Mouse (Mus musculus): Measurements from ENCODE around the gene Crocc2. TPM values are rescaled to one million over a fixed set of nuclear protein-coding genes. Genes with fewer than 3 reads are reported as not detected.

Gene Crocc2
- polyA plus RNA-seq, 1 experiment, result 0.01 TPM

DNA sequence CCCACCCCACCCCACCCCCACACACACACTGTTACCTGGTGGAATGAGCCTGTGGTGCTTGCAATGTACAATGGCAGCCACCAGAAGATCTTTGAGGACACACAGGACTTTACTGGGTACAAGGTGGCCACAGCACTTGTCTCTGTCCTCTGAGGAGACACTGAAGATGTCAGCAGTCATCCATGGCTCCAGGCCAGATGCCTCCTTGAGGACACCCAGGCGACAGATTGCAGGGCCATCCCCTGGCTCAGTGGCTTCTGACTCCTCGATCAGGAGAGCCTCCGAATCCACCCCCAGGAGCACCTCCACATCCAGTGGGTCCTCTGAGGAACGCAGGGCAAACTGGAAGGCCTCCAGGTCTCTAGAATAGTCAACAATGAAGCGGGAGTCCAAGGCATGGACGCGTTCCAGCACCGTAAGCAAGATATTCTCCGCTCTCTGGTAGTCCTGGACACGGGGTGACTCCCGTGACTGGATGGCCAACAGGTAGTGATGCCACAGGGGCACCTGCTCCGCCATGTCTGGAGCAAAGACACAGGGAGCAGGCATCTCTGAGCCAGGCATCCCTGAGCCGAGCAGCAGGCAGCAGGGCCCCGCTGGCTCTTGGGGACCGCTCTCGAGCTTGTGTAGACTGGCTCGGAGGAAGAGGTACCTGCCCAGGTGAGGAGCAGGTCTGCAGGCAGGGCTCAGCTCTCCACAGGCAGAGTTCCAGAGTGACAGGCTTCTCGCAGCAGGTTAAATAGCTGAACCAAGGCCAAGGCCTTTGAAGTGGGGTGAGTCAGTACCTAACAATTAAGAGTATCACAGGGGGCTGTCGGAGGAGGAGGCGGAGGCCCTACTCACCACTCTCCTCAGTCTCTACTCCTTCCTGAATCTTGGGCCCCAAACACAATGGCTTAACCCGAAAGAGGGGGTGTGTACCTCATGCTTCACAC lies 8.7 kb upstream of the Crocc2 start:
- TF ChIP-seq CTCF (IDR thresholded peaks at IDR 0.05; ENCODE audit: control insufficient read depth, insufficient read depth, insufficient read length) (no peak), MYOD1 (IDR thresholded peaks at IDR 0.05; ENCODE audit: control insufficient read depth, insufficient read length, low read depth) (no peak), MAX (IDR thresholded peaks at IDR 0.05) (no peak), MYOG (IDR thresholded peaks at IDR 0.05; ENCODE audit: control insufficient read depth, extremely low read depth, insufficient read length) (no peak), CEBPB (IDR thresholded peaks at IDR 0.05; ENCODE audit: low read depth) (no peak), FOSL1 (IDR thresholded peaks at IDR 0.05; ENCODE audit: insufficient read depth, low read length, poor library complexity, severe bottlenecking) (no peak), USF1 (IDR thresholded peaks at IDR 0.05; ENCODE audit: low read depth) (no peak)
- no peak overlapping the region for H3K4me3 ChIP-seq (ENCODE audit: insufficient read depth, poor library complexity, severe bottlenecking)
- H3K36me3 ChIP-seq (ENCODE audit: control insufficient read depth, insufficient read depth), result no peaks in the 10 kb centered on the region

DNA sequence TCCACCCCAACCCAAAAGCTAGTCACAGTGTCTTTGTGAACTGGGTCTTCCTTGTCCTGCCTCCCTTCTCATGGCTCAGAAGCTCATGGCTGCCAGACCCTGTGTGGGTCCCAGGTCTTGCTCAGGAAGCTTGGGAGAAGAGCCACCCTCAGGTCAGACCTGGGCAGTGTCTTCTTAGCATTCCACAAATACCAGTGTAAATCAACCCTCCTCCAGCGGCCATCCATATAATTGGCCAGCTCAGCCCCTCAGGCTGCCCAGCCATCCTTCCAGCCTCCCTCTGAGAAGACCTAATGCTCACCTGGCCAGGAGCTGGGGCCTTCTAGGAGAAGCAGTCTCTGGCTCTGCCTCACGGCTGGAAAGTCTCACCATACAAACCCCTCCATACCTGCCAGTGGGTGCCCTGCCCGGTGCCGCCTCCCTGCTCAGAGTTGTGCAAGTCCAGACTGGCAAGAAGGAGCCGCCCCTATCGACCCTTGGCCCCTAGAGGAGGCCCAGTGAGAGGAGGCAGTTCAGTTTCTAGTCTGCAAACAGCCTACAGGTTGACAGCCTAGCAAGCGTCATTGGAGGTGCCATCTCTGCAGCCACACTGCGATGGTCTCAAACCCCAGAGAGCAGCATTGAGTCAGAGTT lies 7.9 kb upstream of the Crocc2 start, which contains the start of gene 2310007B03Rik:
2310007B03Rik (minus strand) TSS at position 448 of the 633 bp plus-strand sequence.
- Histone ChIP-seq H3K27me3 (ENCODE audit: control insufficient read depth, insufficient read depth, insufficient read length) (no peaks in the 10 kb centered on the region), H3K79me2 (ENCODE audit: control insufficient read depth, insufficient read depth) (no peaks in the 10 kb centered on the region), H3ac (ENCODE audit: control insufficient read depth, insufficient read length, low read depth) (no peak within 1 kb of the TSS), H3K36me3 (ENCODE audit: control insufficient read depth, insufficient read depth) (no peaks in the 10 kb centered on the region), H3K4me3 (ENCODE audit: insufficient read depth, poor library complexity, severe bottlenecking) (no peak within 1 kb of the TSS), H3K79me3 (ENCODE audit: low read depth) (no peaks in the 10 kb centered on the region)
- TF ChIP-seq FOSL1 (IDR thresholded peaks at IDR 0.05; ENCODE audit: insufficient read depth, low read length, poor library complexity, severe bottlenecking) (no peak), CTCF (IDR thresholded peaks at IDR 0.05; ENCODE audit: control insufficient read depth, insufficient read depth, insufficient read length) (no peak), MYOG (IDR thresholded peaks at IDR 0.05; ENCODE audit: control insufficient read depth, extremely low read depth, insufficient read length) (no peak), MAX (IDR thresholded peaks at IDR 0.05) (no peak), MYOD1 (IDR thresholded peaks at IDR 0.05; ENCODE audit: control insufficient read depth, insufficient read length, low read depth) (no peak), CEBPB (IDR thresholded peaks at IDR 0.05; ENCODE audit: low read depth) (no peak), USF1 (IDR thresholded peaks at IDR 0.05; ENCODE audit: low read depth) (no peak)

More for the DNA sequence above, 8.7 kb upstream of the Crocc2 start:
- H3ac ChIP-seq (ENCODE audit: control insufficient read depth, insufficient read length, low read depth), result no peak overlapping the region
- no peaks in the 10 kb centered on the region for H3K79me3 ChIP-seq (ENCODE audit: low read depth)
- H3K27me3 ChIP-seq (ENCODE audit: control insufficient read depth, insufficient read depth, insufficient read length), result no peaks in the 10 kb centered on the region
- no peaks in the 10 kb centered on the region for H3K79me2 ChIP-seq (ENCODE audit: control insufficient read depth, insufficient read depth)

GRCm38 (mm10) chr1:93161350-93161749 lies 7.2 kb upstream of the Crocc2 start:
- Histone ChIP-seq H3K79me2 (ENCODE audit: control insufficient read depth, insufficient read depth) (no peaks in the 10 kb centered on the region), H3K4me3 (ENCODE audit: insufficient read depth, poor library complexity, severe bottlenecking) (no peak overlapping the region), H3ac (ENCODE audit: control insufficient read depth, insufficient read length, low read depth) (no peak overlapping the region), H3K27me3 (ENCODE audit: control insufficient read depth, insufficient read depth, insufficient read length) (no peaks in the 10 kb centered on the region), H3K36me3 (ENCODE audit: control insufficient read depth, insufficient read depth) (no peaks in the 10 kb centered on the region), H3K79me3 (ENCODE audit: low read depth) (no peaks in the 10 kb centered on the region)
- TF ChIP-seq MAX (IDR thresholded peaks at IDR 0.05), result no peak

GRCm38 (mm10) chr1:93161921-93162320 lies 6.6 kb upstream of the Crocc2 start:
- no peaks in the 10 kb centered on the region for H3K36me3 ChIP-seq (ENCODE audit: control insufficient read depth, insufficient read depth)
- no peak overlapping the region for H3K4me3 ChIP-seq (ENCODE audit: insufficient read depth, poor library complexity, severe bottlenecking)
- no peaks in the 10 kb centered on the region for H3K27me3 ChIP-seq (ENCODE audit: control insufficient read depth, insufficient read depth, insufficient read length)
- no peak overlapping the region for H3ac ChIP-seq (ENCODE audit: control insufficient read depth, insufficient read length, low read depth)
- TF ChIP-seq FOSL1 (IDR thresholded peaks at IDR 0.05; ENCODE audit: insufficient read depth, low read length, poor library complexity, severe bottlenecking) (no peak), MAX (IDR thresholded peaks at IDR 0.05) (no peak), CTCF (IDR thresholded peaks at IDR 0.05; ENCODE audit: control insufficient read depth, insufficient read depth, insufficient read length) (no peak), MYOD1 (IDR thresholded peaks at IDR 0.05; ENCODE audit: control insufficient read depth, insufficient read length, low read depth) (no peak), MYOG (IDR thresholded peaks at IDR 0.05; ENCODE audit: control insufficient read depth, extremely low read depth, insufficient read length) (no peak), CEBPB (IDR thresholded peaks at IDR 0.05; ENCODE audit: low read depth) (no peak), USF1 (IDR thresholded peaks at IDR 0.05; ENCODE audit: low read depth) (no peak)
- no peaks in the 10 kb centered on the region for H3K79me2 ChIP-seq (ENCODE audit: control insufficient read depth, insufficient read depth)
- H3K79me3 ChIP-seq (ENCODE audit: low read depth), result no peaks in the 10 kb centered on the region

DNA sequence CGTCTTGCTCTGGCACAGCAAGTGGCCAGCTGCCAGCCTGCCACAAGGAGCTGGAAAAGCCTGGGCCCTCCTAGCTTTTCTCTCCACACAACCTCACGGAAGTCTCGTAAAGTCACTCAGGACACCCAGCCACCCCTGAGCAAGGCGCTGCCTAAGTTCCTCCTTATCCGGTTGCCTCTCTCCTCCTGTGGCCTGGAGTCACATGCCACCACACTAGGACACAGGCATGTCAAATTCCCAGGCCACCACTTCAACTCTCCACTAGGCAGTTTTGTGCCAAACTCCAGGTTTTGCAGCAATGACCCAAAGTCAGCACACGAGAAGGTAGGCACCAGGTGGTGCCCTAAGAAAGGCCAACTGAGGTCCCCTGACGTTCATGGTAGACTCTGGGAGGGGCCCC lies 5.9 kb upstream of the Crocc2 start:
- H3ac ChIP-seq (ENCODE audit: control insufficient read depth, insufficient read length, low read depth), result no peak overlapping the region
- no peak for TF ChIP-seq USF1 (IDR thresholded peaks at IDR 0.05; ENCODE audit: low read depth)
- TF ChIP-seq MYOG (IDR thresholded peaks at IDR 0.05; ENCODE audit: control insufficient read depth, extremely low read depth, insufficient read length), result no peak
- no peak for TF ChIP-seq MAX (IDR thresholded peaks at IDR 0.05)
- no peak for TF ChIP-seq CTCF (IDR thresholded peaks at IDR 0.05; ENCODE audit: control insufficient read depth, insufficient read depth, insufficient read length)
- no peak for TF ChIP-seq MYOD1 (IDR thresholded peaks at IDR 0.05; ENCODE audit: control insufficient read depth, insufficient read length, low read depth)
- TF ChIP-seq CEBPB (IDR thresholded peaks at IDR 0.05; ENCODE audit: low read depth), result no peak
- TF ChIP-seq FOSL1 (IDR thresholded peaks at IDR 0.05; ENCODE audit: insufficient read depth, low read length, poor library complexity, severe bottlenecking), result no peak
- no peaks in the 10 kb centered on the region for H3K36me3 ChIP-seq (ENCODE audit: control insufficient read depth, insufficient read depth)

More for the DNA sequence above, 5.9 kb upstream of the Crocc2 start:
- Histone ChIP-seq H3K79me3 (ENCODE audit: low read depth) (no peaks in the 10 kb centered on the region), H3K4me3 (ENCODE audit: insufficient read depth, poor library complexity, severe bottlenecking) (no peak overlapping the region), H3K27me3 (ENCODE audit: control insufficient read depth, insufficient read depth, insufficient read length) (no peaks in the 10 kb centered on the region), H3K79me2 (ENCODE audit: control insufficient read depth, insufficient read depth) (no peaks in the 10 kb centered on the region)

All from C2C12 (cell line).